Mouse (Mus musculus): ENCODE measurements at regions not wholly inside any gene's neighbourhood (a gene's known extent, or its start where the extent isn't known, plus 50 kb on each side); places are given as distances from the start of the nearest gene placed in this dataset.
"Not testable (repeated sequence)": the region's sequence is repeated elsewhere in the genome, so short reads cannot be mapped to it uniquely, and the experiment has no call there.

GRCm38 (mm10) chr10:56879744-56880143, 502.6 kb downstream of the Gja1 start:
- H3K4me2 ChIP-seq (replicated peaks): no peak overlapping the region
- H3K36me3 ChIP-seq: no peaks in the 10 kb centered on the region

GRCm38 (mm10) chr10:56880154-56880591, 503.0 kb downstream of the Gja1 start:
- H3K4me2 ChIP-seq (replicated peaks): no peak overlapping the region
- no peak overlapping the region for H3K9ac ChIP-seq
- no peak overlapping the region for H3K4me3 ChIP-seq
- no peaks in the 10 kb centered on the region for H3K9me3 ChIP-seq (replicated peaks)
- no peak overlapping the region for H3K27ac ChIP-seq
- ATAC-seq (ENCODE audit: low FRiP score): no peak
- no peaks in the 10 kb centered on the region for H3K4me1 ChIP-seq
- no peaks in the 10 kb centered on the region for H3K36me3 ChIP-seq
- 81% methylated on average over 11 of the region's 12 CpGs for WGBS
- H3K27me3 ChIP-seq: no peaks in the 10 kb centered on the region

More at GRCm38 (mm10) chr10:56879744-56880143, 502.6 kb downstream of the Gja1 start:
- Histone ChIP-seq H3K4me3 (no peak overlapping the region), H3K9ac (no peak overlapping the region), H3K4me1 (no peaks in the 10 kb centered on the region), H3K27ac (no peak overlapping the region), H3K27me3 (no peaks in the 10 kb centered on the region), H3K9me3 (replicated peaks) (no peaks in the 10 kb centered on the region)
- ATAC-seq (ENCODE audit: low FRiP score): no peak
- 80% methylated on average over 7 of the region's 7 CpGs for WGBS

- ATAC-seq (ENCODE audit: low FRiP score): no peak
- 74% methylated on average over 4 of the region's 4 CpGs for WGBS
- no peak overlapping the region for H3K4me3 ChIP-seq
- H3K4me2 ChIP-seq (replicated peaks): no peak overlapping the region
- no peaks in the 10 kb centered on the region for H3K27me3 ChIP-seq
- no peaks in the 10 kb centered on the region for H3K36me3 ChIP-seq
- H3K27ac ChIP-seq: no peak overlapping the region
- no peaks in the 10 kb centered on the region for H3K9me3 ChIP-seq (replicated peaks)
- H3K9ac ChIP-seq: no peak overlapping the region
- no peaks in the 10 kb centered on the region for H3K4me1 ChIP-seq
Observed at GRCm38 (mm10) chr10:56884456-56885410, 507.6 kb downstream of the Gja1 start.

GRCm38 (mm10) chr10:56891530-56891929, 514.4 kb downstream of the Gja1 start:
- not testable (repeated sequence) for H3K4me3 ChIP-seq; H3K36me3 ChIP-seq; H3K4me1 ChIP-seq; H3K9me3 ChIP-seq (replicated peaks); H3K9ac ChIP-seq; H3K4me2 ChIP-seq (replicated peaks); H3K27me3 ChIP-seq; H3K27ac ChIP-seq; ATAC-seq (ENCODE audit: low FRiP score)
- 98% methylated on average over 2 of the region's 2 CpGs for WGBS

- Histone ChIP-seq H3K4me3 (no peak overlapping the region), H3K4me1 (peaks cover 8% of the 10 kb centered on the region), H3K9ac (no peak overlapping the region), H3K27me3 (no peaks in the 10 kb centered on the region), H3K9me3 (replicated peaks) (no peaks in the 10 kb centered on the region), H3K36me3 (no peaks in the 10 kb centered on the region), H3K27ac (peak overlapping the region; percentile 17; the same call in 1 of the 2 replicates), H3K4me2 (replicated peaks) (0 out of 2 replicates have a peak overlapping the region, but pooled peaks have one; percentile 15)
- WGBS: 52% methylated on average over 10 of the region's 10 CpGs
- peak; percentile 22; the same call in 1 of the 2 replicates for ATAC-seq (ENCODE audit: low FRiP score)
Observed at GRCm38 (mm10) chr10:56892666-56893209, 515.6 kb downstream of the Gja1 start.

- peak overlapping the region; percentile 17; the same call in 1 of the 2 replicates for H3K27ac ChIP-seq
- ATAC-seq (ENCODE audit: low FRiP score): peak; percentile 71
- no peak overlapping the region for H3K4me3 ChIP-seq
- no peak overlapping the region for H3K9ac ChIP-seq
- peak overlapping the region; percentile 15; the same call in 1 of the 2 replicates for H3K4me2 ChIP-seq (replicated peaks)
- WGBS: 17% methylated on average over 8 of the region's 8 CpGs
- peaks cover 8% of the 10 kb centered on the region for H3K4me1 ChIP-seq
- no peaks in the 10 kb centered on the region for H3K36me3 ChIP-seq
- H3K9me3 ChIP-seq (replicated peaks): no peaks in the 10 kb centered on the region
- H3K27me3 ChIP-seq: no peaks in the 10 kb centered on the region
Observed at GRCm38 (mm10) chr10:56893210-56893705, 516.1 kb downstream of the Gja1 start.

GRCm38 (mm10) chr10:56899640-56900274, 522.6 kb downstream of the Gja1 start:
- Histone ChIP-seq H3K27me3 (no peaks in the 10 kb centered on the region), H3K9me3 (replicated peaks) (no peaks in the 10 kb centered on the region), H3K36me3 (no peaks in the 10 kb centered on the region), H3K27ac (no peak overlapping the region), H3K9ac (no peak overlapping the region), H3K4me2 (replicated peaks) (no peak overlapping the region), H3K4me3 (no peak overlapping the region), H3K4me1 (no peaks in the 10 kb centered on the region)
- ATAC-seq (ENCODE audit: low FRiP score): no peak
- 56% methylated on average over 5 of the region's 5 CpGs for WGBS

- Histone ChIP-seq H3K4me1 (no peaks in the 10 kb centered on the region), H3K27ac (no peak overlapping the region), H3K9me3 (replicated peaks) (no peaks in the 10 kb centered on the region), H3K4me2 (replicated peaks) (no peak overlapping the region), H3K4me3 (no peak overlapping the region), H3K9ac (no peak overlapping the region), H3K27me3 (no peaks in the 10 kb centered on the region), H3K36me3 (no peaks in the 10 kb centered on the region)
- 92% methylated on average over 6 of the region's 6 CpGs for WGBS
- no peak for ATAC-seq (ENCODE audit: low FRiP score)
Observed at GRCm38 (mm10) chr10:56900914-56901313, 523.8 kb downstream of the Gja1 start.

- Histone ChIP-seq H3K9ac (no peak overlapping the region), H3K4me2 (replicated peaks) (no peak overlapping the region), H3K36me3 (no peaks in the 10 kb centered on the region), H3K4me3 (no peak overlapping the region), H3K27me3 (no peaks in the 10 kb centered on the region), H3K9me3 (replicated peaks) (no peaks in the 10 kb centered on the region), H3K27ac (no peak overlapping the region), H3K4me1 (no peaks in the 10 kb centered on the region)
- WGBS: 97% methylated on average over 1 of the region's 1 CpGs
- no peak for ATAC-seq (ENCODE audit: low FRiP score)
Observed at GRCm38 (mm10) chr10:56912711-56913110, 535.6 kb downstream of the Gja1 start.

GRCm38 (mm10) chr10:56914103-56914502, 537.0 kb downstream of the Gja1 start:
- 83% methylated on average over 5 of the region's 5 CpGs for WGBS
- ATAC-seq (ENCODE audit: low FRiP score): no peak
- no peak overlapping the region for H3K4me3 ChIP-seq
- no peak overlapping the region for H3K9ac ChIP-seq
- H3K4me2 ChIP-seq (replicated peaks): no peak overlapping the region
- H3K27ac ChIP-seq: no peak overlapping the region
- H3K4me1 ChIP-seq: no peaks in the 10 kb centered on the region
- no peaks in the 10 kb centered on the region for H3K36me3 ChIP-seq
- H3K9me3 ChIP-seq (replicated peaks): no peaks in the 10 kb centered on the region
- no peaks in the 10 kb centered on the region for H3K27me3 ChIP-seq

GRCm38 (mm10) chr10:56918412-56918811, 541.3 kb downstream of the Gja1 start:
- WGBS: 88% methylated on average over 5 of the region's 5 CpGs
- H3K27me3 ChIP-seq: no peaks in the 10 kb centered on the region
- no peak overlapping the region for H3K9ac ChIP-seq
- no peaks in the 10 kb centered on the region for H3K9me3 ChIP-seq (replicated peaks)
- H3K27ac ChIP-seq: no peak overlapping the region
- 0 out of 2 replicates have a peak, but pooled peaks cover 6% of the 10 kb centered on the region for H3K4me1 ChIP-seq
- ATAC-seq (ENCODE audit: low FRiP score): no peak
- H3K4me3 ChIP-seq: no peak overlapping the region
- H3K4me2 ChIP-seq (replicated peaks): no peak overlapping the region
- no peaks in the 10 kb centered on the region for H3K36me3 ChIP-seq

All from hindbrain, embryonic 12.5 days (tissue).